Mouse (Mus musculus): ENCODE data around the gene Msmp. TPM values are rescaled to one million over a fixed set of nuclear protein-coding genes. Genes with fewer than 3 reads are reported as not detected.

Gene Msmp
- total and polyA plus RNA-seq, 3 experiments: not detected

DNA sequence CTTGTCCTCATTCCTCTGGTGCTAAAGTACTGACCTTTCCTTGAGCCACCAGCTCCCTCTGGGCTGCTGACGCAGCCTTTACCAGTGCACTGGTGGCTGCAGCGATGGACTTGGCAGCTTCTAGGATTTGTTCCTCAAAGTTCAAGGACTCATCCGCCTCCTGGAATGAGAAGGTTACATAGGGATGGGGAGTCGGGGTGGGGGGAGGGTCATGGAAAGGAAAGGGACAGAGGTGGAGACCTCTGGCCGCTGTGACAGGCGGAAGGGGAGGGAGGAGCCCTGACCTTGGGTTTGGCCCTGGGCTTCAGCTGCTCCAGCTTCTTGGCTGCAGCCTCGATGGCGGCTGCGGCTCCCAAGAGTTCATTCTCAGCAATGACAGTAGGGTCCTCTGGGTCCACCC is 51.0 kb downstream of the Msmp start:
- no peak for ATAC-seq (ENCODE audit: extremely low read depth, insufficient number of reproducible peaks, low FRiP score, poor library complexity, severe bottlenecking)
- no peaks in the 10 kb centered on the region for H3K9me3 ChIP-seq (replicated peaks)
- no peak for TF ChIP-seq POLR2AphosphoS5 (IDR thresholded peaks at IDR 0.05; ENCODE audit: insufficient replicate concordance, low read depth, low read length)
- no peak for TF ChIP-seq GATA1 (IDR thresholded peaks at IDR 0.05; ENCODE audit: borderline replicate concordance, low read length)
- no peak for TF ChIP-seq TAL1 (conservative IDR thresholded peaks at IDR 0.05; ENCODE audit: low read depth, low read length)
- no peak for TF ChIP-seq GATA2 (IDR thresholded peaks at IDR 0.05; ENCODE audit: borderline replicate concordance, low read depth, low read length)
- TF ChIP-seq CTCF (IDR thresholded peaks at IDR 0.05; ENCODE audit: low read depth, low read length): no peak
- H3K27me3 ChIP-seq (ENCODE audit: insufficient read depth, low read length): no peaks in the 10 kb centered on the region
- peaks cover 19% of the 10 kb centered on the region for H3K4me1 ChIP-seq (ENCODE audit: insufficient read depth, low read depth, low read length)
- peaks cover 84% of the 10 kb centered on the region for H3K36me3 ChIP-seq (replicated peaks)
- no peak overlapping the region for H3K4me3 ChIP-seq (ENCODE audit: low read depth, low read length)
- no peak for DNase-seq (ENCODE audit: low spot score)

Other genes starting within 250 kb of the Msmp start
Only the 20 nearest of the 24 such genes appear.
- gene Tesk1, start 142.6 kb downstream of the Msmp start, total RNA-seq (2014; fragmentation: Nextera tagmentation): 23.5 and 26.3 TPM in 2 replicates
- gene Tesk1, start 142.6 kb downstream of the Msmp start, total RNA-seq (2017): 8.7 and 10.6 TPM in 2 replicates
- gene Tesk1, start 142.6 kb downstream of the Msmp start, polyA plus RNA-seq (2012): 55.8 and 64.0 TPM in 2 replicates
- 0.87 TPM in 1 of 2 replicates, not detected in the other for gene Cd72, start 129.9 kb downstream of the Msmp start, total RNA-seq (2014; fragmentation: Nextera tagmentation)
- gene Cd72, start 129.9 kb downstream of the Msmp start, total RNA-seq (2017): 0.16 and 1.3 TPM in 2 replicates
- gene Cd72, start 129.9 kb downstream of the Msmp start, polyA plus RNA-seq (2012): 1.0 and 1.5 TPM in 2 replicates
- gene Sit1, start 100.8 kb downstream of the Msmp start, total RNA-seq (2014; fragmentation: Nextera tagmentation): not detected in 2 replicates
- not detected in 2 replicates for gene Sit1, start 100.8 kb downstream of the Msmp start, total RNA-seq (2017)
- not detected in 2 replicates for gene Sit1, start 100.8 kb downstream of the Msmp start, polyA plus RNA-seq (2012)
- 18.8 and 25.2 TPM in 2 replicates for gene Ccdc107, start 91.6 kb downstream of the Msmp start, total RNA-seq (2014; fragmentation: Nextera tagmentation)
- gene Ccdc107, start 91.6 kb downstream of the Msmp start, total RNA-seq (2017): 28.3 and 28.6 TPM in 2 replicates
- gene Ccdc107, start 91.6 kb downstream of the Msmp start, polyA plus RNA-seq (2012): 72.0 and 82.4 TPM in 2 replicates
- gene Arhgef39, start 84.8 kb downstream of the Msmp start, total RNA-seq (2014; fragmentation: Nextera tagmentation): 23.4 and 71.2 TPM in 2 replicates
- gene Arhgef39, start 84.8 kb downstream of the Msmp start, total RNA-seq (2017): 29.0 and 32.4 TPM in 2 replicates
- 16.4 and 21.8 TPM in 2 replicates for gene Arhgef39, start 84.8 kb downstream of the Msmp start, polyA plus RNA-seq (2012)
- gene Car9, start 77.5 kb downstream of the Msmp start, total RNA-seq (2014; fragmentation: Nextera tagmentation): not detected in 2 replicates
- gene Car9, start 77.5 kb downstream of the Msmp start, total RNA-seq (2017): 0.11 and 0.12 TPM in 2 replicates
- gene Car9, start 77.5 kb downstream of the Msmp start, polyA plus RNA-seq (2012): not detected in 2 replicates
- gene Tpm2, start 60.7 kb downstream of the Msmp start, total RNA-seq (2014; fragmentation: Nextera tagmentation): not detected in 2 replicates
- gene Tpm2, start 60.7 kb downstream of the Msmp start, total RNA-seq (2017): 0.27 TPM in 1 of 2 replicates, not detected in the other
- gene Tpm2, start 60.7 kb downstream of the Msmp start, polyA plus RNA-seq (2012): not detected in 2 replicates
- gene Creb3, start 22.2 kb downstream of the Msmp start, total RNA-seq (2014; fragmentation: Nextera tagmentation): 9.4 and 9.8 TPM in 2 replicates
- 60.0 and 61.0 TPM in 2 replicates for gene Creb3, start 22.2 kb downstream of the Msmp start, total RNA-seq (2017)
- 1.6 and 1.9 TPM in 2 replicates for gene Creb3, start 22.2 kb downstream of the Msmp start, polyA plus RNA-seq (2012)
- 166 and 262 TPM in 2 replicates for gene Tln1, start 21.8 kb downstream of the Msmp start, total RNA-seq (2014; fragmentation: Nextera tagmentation)
- 127 and 167 TPM in 2 replicates for gene Tln1, start 21.8 kb downstream of the Msmp start, total RNA-seq (2017)
- gene Tln1, start 21.8 kb downstream of the Msmp start, polyA plus RNA-seq (2012): 138 and 163 TPM in 2 replicates
- gene Rgp1, start 5.8 kb downstream of the Msmp start, total RNA-seq (2014; fragmentation: Nextera tagmentation): 48.5 and 54.7 TPM in 2 replicates
- gene Rgp1, start 5.8 kb downstream of the Msmp start, total RNA-seq (2017): 18.6 and 23.2 TPM in 2 replicates
- 31.2 and 105 TPM in 2 replicates for gene Rgp1, start 5.8 kb downstream of the Msmp start, polyA plus RNA-seq (2012)
- gene Gba2, start 5.6 kb downstream of the Msmp start, total RNA-seq (2014; fragmentation: Nextera tagmentation): 21.4 and 23.8 TPM in 2 replicates
- gene Gba2, start 5.6 kb downstream of the Msmp start, total RNA-seq (2017): 12.6 and 14.1 TPM in 2 replicates
- gene Gba2, start 5.6 kb downstream of the Msmp start, polyA plus RNA-seq (2012): 14.5 and 18.3 TPM in 2 replicates
- 6.3 TPM in 1 of 2 replicates, not detected in the other for gene Npr2, start 47.4 kb upstream of the Msmp start, total RNA-seq (2014; fragmentation: Nextera tagmentation)
- 0.23 and 0.44 TPM in 2 replicates for gene Npr2, start 47.4 kb upstream of the Msmp start, total RNA-seq (2017)
- 0.04 TPM in 2 replicates for gene Npr2, start 47.4 kb upstream of the Msmp start, polyA plus RNA-seq (2012)
- 0.73 TPM in 1 of 2 replicates, not detected in the other for gene Spag8, start 69.1 kb upstream of the Msmp start, total RNA-seq (2014; fragmentation: Nextera tagmentation)
- 0.33 and 0.41 TPM in 2 replicates for gene Spag8, start 69.1 kb upstream of the Msmp start, total RNA-seq (2017)
- gene Spag8, start 69.1 kb upstream of the Msmp start, polyA plus RNA-seq (2012): not detected in 2 replicates
- 16.2 and 18.7 TPM in 2 replicates for gene Hint2, start 72.0 kb upstream of the Msmp start, total RNA-seq (2014; fragmentation: Nextera tagmentation)
- gene Hint2, start 72.0 kb upstream of the Msmp start, total RNA-seq (2017): 58.3 and 63.1 TPM in 2 replicates
- gene Hint2, start 72.0 kb upstream of the Msmp start, polyA plus RNA-seq (2012): 42.4 and 50.2 TPM in 2 replicates
- gene Tmem8b, start 84.5 kb upstream of the Msmp start, total RNA-seq (2014; fragmentation: Nextera tagmentation): 2.9 and 6.0 TPM in 2 replicates
- gene Tmem8b, start 84.5 kb upstream of the Msmp start, total RNA-seq (2017): 0.76 and 1.1 TPM in 2 replicates
- gene Tmem8b, start 84.5 kb upstream of the Msmp start, polyA plus RNA-seq (2012): 2.9 and 3.6 TPM in 2 replicates
- gene Fam221b, start 84.7 kb upstream of the Msmp start, total RNA-seq (2014; fragmentation: Nextera tagmentation): 0.34 TPM in 1 of 2 replicates, not detected in the other
- 0.49 and 0.58 TPM in 2 replicates for gene Fam221b, start 84.7 kb upstream of the Msmp start, total RNA-seq (2017)
- gene Fam221b, start 84.7 kb upstream of the Msmp start, polyA plus RNA-seq (2012): 0.05 and 0.10 TPM in 2 replicates
- gene Olfr70, start 116.3 kb upstream of the Msmp start, total RNA-seq (2014; fragmentation: Nextera tagmentation): not detected in 2 replicates
- 0.06 TPM in 1 of 2 replicates, not detected in the other for gene Olfr70, start 116.3 kb upstream of the Msmp start, total RNA-seq (2017)
- not detected in 2 replicates for gene Olfr70, start 116.3 kb upstream of the Msmp start, polyA plus RNA-seq (2012)
- gene Olfr71, start 125.8 kb upstream of the Msmp start, total RNA-seq (2014; fragmentation: Nextera tagmentation): not detected in 2 replicates
- 0.06 and 0.11 TPM in 2 replicates for gene Olfr71, start 125.8 kb upstream of the Msmp start, total RNA-seq (2017)
- not detected in 2 replicates for gene Olfr71, start 125.8 kb upstream of the Msmp start, polyA plus RNA-seq (2012)
- not detected in 2 replicates for gene Hrct1, start 142.7 kb upstream of the Msmp start, total RNA-seq (2014; fragmentation: Nextera tagmentation)
- 0.16 TPM in 1 of 2 replicates, not detected in the other for gene Hrct1, start 142.7 kb upstream of the Msmp start, total RNA-seq (2017)
- not detected in 2 replicates for gene Hrct1, start 142.7 kb upstream of the Msmp start, polyA plus RNA-seq (2012)
- not detected in 2 replicates for gene Spaar, start 145.5 kb upstream of the Msmp start, total RNA-seq (2014; fragmentation: Nextera tagmentation)
- 0.11 TPM in 1 of 2 replicates, not detected in the other for gene Spaar, start 145.5 kb upstream of the Msmp start, total RNA-seq (2017)
- not detected in 2 replicates for gene Spaar, start 145.5 kb upstream of the Msmp start, polyA plus RNA-seq (2012)

Measured in G1E (cell line).